Mouse (Mus musculus) cerebellum, postnatal 4 days (tissue): ENCODE results near the gene G2e3.

Experiments used
- DNase-seq, 2 experiments: peaks; one replicate each; pipeline ENCODE4 v3.0.0; 2022; ENCODE audit warnings: low spot score in 2 of 2, mixed read lengths in 1 of 2

The G2e3 gene

GRCm38 (mm10) chr12:51347988-51348697, at the start of gene G2e3:
Gene G2e3, plus strand, starts transcription at chr12:51348061.
- peak; percentile 76 to 86 for DNase-seq

- no peak for DNase-seq
Observed at GRCm38 (mm10) chr12:51323604-51324003, 24.3 kb upstream of the G2e3 start.

- no peak for DNase-seq
Observed at GRCm38 (mm10) chr12:51326819-51327218, 21.0 kb upstream of the G2e3 start.

- no peak for DNase-seq
Observed at GRCm38 (mm10) chr12:51337014-51337413, 10.8 kb upstream of the G2e3 start.

GRCm38 (mm10) chr12:51346121-51346520, 1.7 kb upstream of the G2e3 start:
- no peak for DNase-seq

- DNase-seq = no peak
Observed at GRCm38 (mm10) chr12:51348698-51348998, 787 bp downstream of the G2e3 start.

GRCm38 (mm10) chr12:51355296-51355695, 7.4 kb downstream of the G2e3 start:
- DNase-seq = no peak

GRCm38 (mm10) chr12:51361294-51361693, 13.4 kb downstream of the G2e3 start:
- DNase-seq = no peak

GRCm38 (mm10) chr12:51362898-51363297, 15.0 kb downstream of the G2e3 start:
- no peak for DNase-seq

GRCm38 (mm10) chr12:51368504-51368903, 20.6 kb downstream of the G2e3 start:
- DNase-seq = no peak

- DNase-seq = peak; percentile 82 to 92
Observed at GRCm38 (mm10) chr12:51377003-51377887, 29.4 kb downstream of the G2e3 start, which contains the start of gene Scfd1. Gene Scfd1, plus strand, starts transcription at chr12:51377510.

GRCm38 (mm10) chr12:51377888-51378190, 30.0 kb downstream of the G2e3 start:
- no peak for DNase-seq

- no peak for DNase-seq
Observed at GRCm38 (mm10) chr12:51399871-51400270, 52.0 kb downstream of the G2e3 start.

GRCm38 (mm10) chr12:51402060-51402698, 54.3 kb downstream of the G2e3 start:
- DNase-seq = no peak

GRCm38 (mm10) chr12:51403987-51404586, 56.2 kb downstream of the G2e3 start:
- DNase-seq = no peak

GRCm38 (mm10) chr12:51411362-51411761, 63.5 kb downstream of the G2e3 start:
- no peak for DNase-seq
